Mouse (Mus musculus) G1E (cell line): Measurements from ENCODE around the gene Smg9.

Source experiments
- CTCF ChIP-seq: IDR thresholded peaks from 2 replicates; pipeline ENCODE4 v1.5.1; 2012; ENCODE audit warnings: low read depth, low read length, inconsistent platforms, mixed read lengths
- GATA1 ChIP-seq: IDR thresholded peaks from 2 replicates; pipeline ENCODE4 v1.6.1; 2012; ENCODE audit warnings: borderline replicate concordance, low read length, inconsistent platforms, mixed read lengths
- GATA2 ChIP-seq: IDR thresholded peaks from 2 replicates; pipeline ENCODE4 v1.6.1; 2012; ENCODE audit warnings: low read depth, low read length, inconsistent platforms, borderline replicate concordance
- POLR2AphosphoS5 ChIP-seq: IDR thresholded peaks from 2 replicates; pipeline ENCODE4 v1.6.1; 2012; ENCODE audit warnings: low read depth, low read length, inconsistent platforms; ENCODE audit not compliant: insufficient replicate concordance
- TAL1 ChIP-seq: conservative IDR thresholded peaks from 2 replicates; pipeline ENCODE4 v1.6.1; 2012; ENCODE audit warnings: low read depth, low read length, inconsistent platforms, mixed read lengths

GRCm38 (mm10) chr7:24467886-24468285 lies 68.5 kb downstream of the Smg9 start:
- TF ChIP-seq CTCF (no peak), GATA1 (no peak), POLR2AphosphoS5 (no peak), GATA2 (no peak), TAL1 (no peak)
